Mouse (Mus musculus) layer of hippocampus, adult 11-12 months (tissue): Measurements from ENCODE around the gene Anks1b.

ENCODE experiments used
- DNase-seq: peaks from one replicate; pipeline ENCODE4 v3.0.0; 2022; ENCODE audit warnings: low spot score

Anks1b gene

DNA sequence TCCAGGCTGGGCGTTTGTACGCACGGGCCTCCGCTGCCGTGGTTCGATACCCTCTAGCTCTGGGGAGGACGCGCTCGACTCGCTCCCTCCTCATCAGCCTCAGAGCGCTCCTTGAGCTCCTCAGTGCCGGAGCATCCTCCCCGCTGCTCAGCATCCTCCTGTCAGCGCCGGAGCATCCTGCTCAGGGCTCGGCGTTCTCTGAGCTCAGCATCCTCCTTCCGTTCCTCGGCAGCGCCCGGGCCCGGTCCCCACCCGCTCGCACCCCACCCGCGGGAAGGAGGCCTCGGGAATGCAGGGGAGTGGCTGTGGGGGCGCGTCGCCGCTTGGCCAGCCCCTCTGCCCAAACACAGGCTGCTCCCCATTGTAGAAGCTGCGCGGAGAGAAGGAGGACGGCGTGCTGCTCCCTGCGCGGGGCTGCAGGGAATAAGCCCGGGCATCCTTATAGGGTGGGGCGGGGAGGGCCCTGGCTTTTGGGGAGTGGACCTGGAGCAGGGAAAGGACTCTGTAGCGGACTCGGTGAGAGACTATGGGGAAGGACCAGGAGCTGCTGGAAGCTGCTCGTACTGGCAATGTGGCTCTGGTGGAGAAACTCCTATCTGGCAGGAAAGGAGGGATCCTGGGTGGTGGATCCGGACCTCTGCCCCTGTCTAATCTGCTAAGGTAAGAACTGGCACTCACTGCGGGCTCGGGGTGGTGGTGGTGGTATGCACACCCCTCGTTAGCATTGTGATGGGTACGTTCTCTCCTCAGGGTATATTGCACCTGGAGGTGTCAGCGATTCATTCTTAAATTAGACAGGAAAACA lies at the start of gene Anks1b:
TSS of gene Anks1b (plus strand) at position 364 of the 805 bp plus-strand sequence.
- peak; percentile 58 for DNase-seq

DNA sequence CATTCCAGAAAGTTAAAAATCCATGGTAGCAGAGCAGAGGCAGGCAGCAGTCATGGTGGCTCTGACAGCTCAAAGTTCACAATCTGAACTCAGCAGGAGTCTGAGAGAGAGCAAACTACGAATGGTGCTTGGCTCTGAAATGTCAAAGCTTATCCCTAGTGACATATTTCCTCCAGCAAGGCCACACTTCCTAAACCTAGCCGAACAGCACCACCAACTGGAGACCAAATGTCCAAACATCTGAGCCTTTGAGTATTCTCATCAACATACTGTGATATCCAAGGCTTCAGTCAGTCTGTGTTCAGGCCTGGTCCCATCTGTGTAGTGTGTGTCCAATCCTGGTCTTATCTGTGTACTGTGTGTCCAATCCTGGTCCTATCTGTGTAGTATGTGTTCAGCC lies 49.4 kb upstream of the Anks1b start:
- DNase-seq, result no peak

DNA sequence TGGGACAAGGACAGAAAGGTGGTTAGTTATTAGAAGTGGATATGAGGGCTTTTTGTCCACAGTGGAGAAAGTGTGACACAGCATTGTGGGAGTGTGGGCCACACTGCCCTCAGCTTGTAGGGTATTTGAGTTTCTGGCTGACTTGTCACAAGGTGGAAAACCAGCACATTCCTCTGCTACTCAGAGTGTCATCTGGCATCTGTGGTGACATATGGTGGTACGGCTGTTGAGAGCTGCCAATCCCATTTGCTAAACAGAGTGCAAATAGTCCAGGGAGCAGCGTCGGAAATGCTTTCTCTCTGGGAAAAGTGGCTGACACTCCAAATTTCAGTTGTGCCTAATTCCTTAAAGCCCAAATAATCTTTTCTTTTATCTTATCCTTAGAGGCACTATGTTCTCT lies 46.4 kb upstream of the Anks1b start:
- DNase-seq, result peak; percentile 53

DNA sequence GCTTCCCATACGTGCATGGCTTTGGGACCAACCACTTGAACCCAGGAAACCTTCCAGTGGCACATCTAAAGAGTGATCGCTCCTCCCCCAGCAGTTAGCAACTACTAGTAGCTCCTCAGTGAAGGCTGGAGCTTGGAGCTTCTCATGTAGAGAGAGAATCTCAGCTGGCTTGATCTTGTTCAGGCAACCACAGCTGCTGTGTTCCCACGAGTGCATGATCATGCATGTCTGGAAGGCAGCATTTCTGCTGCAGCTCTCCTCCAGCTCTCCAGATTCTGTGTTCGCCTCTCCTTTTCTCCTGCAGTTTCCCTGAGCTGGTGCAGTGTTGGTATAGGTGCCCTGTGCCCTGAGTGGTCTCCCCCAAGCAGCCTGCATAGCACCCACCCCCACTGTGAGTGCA lies 41.0 kb upstream of the Anks1b start:
- DNase-seq, result no peak

DNA sequence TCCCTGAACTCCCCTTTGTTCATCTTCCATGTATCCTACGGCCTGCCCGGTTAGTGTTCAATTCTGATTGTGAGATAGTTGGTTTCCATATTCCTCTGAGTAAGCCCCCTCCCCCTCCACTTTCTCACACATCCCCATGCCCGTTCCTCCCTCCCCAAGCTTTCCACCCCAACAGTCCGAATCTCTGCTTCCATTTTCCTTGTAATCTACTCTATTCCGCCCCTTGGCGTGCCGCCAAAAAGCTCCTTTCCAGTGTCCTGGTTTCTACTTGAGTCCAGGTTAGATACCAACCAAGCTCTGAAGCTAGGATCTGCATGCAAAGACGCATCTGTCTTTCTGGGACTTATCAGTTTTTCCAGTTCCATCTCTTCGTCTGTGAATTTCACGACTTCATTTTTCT lies 40.1 kb upstream of the Anks1b start:
- DNase-seq, result no peak

DNA sequence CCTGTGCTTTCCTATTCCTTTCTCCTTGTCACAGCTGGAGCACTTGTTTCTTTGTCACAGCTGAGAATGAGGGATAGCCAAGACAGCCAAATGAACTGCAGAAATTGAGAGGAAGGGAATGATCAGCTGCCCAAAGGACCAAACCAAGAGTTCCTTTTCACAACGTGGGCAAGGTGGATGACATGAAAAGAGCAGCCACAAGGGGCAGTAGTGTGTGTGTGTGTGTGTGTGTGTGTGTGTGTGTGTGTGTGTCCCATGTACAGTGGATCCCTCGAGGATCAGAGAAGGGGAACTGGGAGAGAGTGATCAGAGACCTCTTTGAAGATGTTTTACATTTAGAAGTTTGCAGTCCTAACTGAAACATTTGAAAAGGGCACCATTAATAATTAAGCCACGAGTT lies 35.8 kb upstream of the Anks1b start:
- no peak for DNase-seq

DNA sequence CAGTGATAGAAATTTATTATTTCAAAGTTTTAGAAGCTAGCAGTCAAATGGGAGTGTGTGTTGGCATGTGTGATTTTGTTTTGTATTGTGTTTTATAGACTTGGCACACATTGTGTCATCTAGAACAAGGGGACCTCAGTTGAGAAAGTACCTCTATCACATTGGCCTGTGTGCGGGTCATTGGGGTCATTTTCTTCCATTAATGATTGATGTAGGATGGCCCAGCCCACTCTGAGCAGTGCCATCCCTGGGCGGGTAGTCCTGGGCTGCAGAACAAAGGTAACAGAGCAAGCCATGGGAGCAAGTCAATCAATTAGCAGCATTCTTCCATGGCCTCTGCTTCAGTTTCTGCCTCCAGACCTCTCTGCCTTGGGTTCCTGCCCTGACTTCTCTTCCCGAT lies 34.5 kb upstream of the Anks1b start:
- DNase-seq, result no peak

DNA sequence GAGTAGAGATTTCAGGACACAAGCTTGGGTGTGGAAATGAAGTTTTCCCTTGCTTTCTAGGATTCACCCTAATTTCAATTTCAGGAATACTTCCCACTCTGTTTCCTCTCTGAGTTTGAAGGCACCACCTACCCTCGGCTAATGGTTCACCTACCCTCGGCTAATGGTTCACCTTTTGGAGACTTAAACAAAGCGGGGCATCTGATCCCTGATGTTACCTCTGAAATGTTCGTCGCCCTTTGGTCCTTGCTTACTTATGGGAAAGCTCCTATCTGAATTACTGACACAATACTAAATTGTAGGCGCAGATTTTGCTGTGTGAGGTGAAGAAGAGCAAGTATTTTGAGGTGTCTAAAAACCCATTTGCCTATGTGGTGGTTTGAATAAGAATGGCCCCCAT lies 22.4 kb upstream of the Anks1b start:
- DNase-seq, result no peak

DNA sequence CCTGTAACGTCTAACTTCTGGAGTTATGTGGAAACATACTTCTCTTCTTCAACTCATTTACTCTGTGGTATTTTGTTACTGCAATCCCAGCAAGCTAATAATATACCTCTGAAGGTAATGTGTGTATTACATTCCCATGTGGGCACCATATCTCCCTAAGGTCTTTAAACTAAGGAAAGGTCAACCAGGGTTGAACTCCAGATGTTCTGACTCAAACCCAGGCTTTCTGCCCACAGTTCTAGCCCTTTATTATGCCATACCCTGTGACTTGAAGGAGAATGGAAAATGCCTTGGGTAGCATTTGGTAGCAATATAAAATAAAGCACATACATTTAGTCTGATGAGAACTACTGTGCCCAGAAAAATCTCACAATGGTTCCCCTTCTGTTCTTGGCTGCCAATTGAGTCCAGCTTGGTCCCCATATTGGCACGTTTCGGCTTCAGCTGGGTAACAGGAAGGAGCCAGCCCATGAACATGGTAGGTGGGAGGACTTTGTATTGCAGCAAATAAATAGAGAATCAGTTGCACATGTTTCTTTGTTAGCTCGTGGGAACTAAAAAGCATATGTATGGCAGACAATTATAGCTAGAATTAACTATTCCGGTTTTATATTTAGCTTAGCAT lies 17.9 kb upstream of the Anks1b start:
- peak; percentile 75 for DNase-seq

DNA sequence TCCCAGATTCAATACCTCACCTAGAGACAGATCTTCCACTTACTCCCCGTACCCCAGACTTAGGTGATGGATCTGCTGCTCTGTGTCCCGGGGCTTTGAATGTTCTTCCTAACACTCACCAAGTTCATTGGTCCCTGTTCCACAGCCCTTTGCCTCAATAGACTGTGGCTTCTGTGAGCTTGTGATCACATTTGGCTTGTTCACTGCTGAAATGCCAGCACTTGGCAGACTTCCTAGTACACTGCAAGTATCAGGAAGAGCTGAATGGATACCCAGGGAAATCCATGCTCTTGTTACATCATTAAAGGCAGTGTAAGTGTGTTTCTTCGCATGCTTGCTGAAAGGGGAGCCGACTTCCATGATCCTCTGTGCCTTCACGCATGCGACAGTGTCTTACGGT lies 17.0 kb upstream of the Anks1b start:
- peak; percentile 51 for DNase-seq

DNA sequence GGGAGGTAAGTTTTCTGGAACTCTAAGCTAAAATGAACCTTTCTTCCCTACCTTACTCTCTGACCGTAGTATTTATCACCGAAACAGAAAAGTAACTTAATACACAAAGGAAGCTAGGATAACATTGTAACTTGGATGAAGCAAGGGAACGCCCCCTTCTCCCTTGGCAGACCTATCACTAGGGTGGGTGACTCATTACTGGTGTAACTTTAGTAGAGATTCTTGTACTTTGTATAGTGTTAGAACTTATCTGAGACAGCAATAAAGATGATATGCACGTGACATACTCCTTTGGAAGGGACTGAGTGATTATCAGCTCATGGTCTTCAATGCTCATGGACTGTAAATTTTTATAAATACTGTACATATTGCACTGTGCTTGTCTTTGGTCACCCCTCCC lies 5.1 kb upstream of the Anks1b start:
- DNase-seq, result no peak

DNA sequence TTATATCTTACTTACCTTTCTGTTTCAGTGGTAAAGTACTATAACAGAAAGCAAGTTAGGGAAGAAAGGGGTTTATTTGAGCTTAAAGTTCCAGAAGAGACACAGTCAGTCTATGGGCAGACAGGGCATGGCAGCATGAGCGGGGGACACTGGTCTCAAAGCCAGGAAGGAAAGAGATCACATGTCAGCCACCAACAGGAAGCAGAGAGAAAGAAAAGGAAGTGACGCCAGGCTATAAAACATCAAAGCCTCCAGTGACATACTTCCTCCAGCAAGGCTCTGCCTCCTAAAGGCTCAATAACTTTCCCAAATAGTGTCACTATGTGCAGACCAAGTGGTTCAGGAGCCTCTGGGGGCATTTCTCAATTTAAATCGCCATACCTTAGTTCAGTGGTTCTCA lies 4.5 kb upstream of the Anks1b start:
- DNase-seq, result no peak

DNA sequence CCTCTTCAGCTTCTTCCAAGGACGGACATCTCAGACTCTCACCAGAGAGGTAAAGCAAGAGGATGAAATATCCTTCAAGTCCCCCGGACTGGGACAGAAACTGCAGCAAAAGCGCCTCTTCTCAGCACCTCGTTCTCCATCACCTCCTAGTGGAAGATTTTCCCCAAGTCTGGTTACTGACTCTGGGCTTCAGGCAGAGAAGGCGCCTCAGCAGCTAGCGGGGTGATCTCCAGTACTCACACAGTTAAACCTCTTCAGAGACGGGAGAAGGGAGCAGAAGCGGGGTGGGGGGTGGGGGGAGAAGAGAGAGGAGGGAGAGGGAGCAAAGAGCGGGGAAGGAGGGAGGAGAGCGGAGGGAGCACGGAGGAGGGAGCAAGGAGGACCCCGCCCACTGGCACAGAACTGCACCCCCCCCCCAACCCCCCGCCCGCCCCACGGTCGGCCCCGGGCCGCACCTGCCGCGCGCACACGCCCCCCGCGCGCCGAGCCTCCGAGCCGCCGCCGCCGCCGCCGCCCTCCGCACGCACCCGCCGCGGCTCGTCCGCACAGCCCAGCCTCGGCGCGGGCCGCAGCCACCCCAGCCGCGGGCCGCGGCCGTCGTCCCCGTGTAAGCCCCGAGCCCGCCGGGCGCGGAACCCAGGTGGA lies 686 bp upstream of the Anks1b start:
- peak; percentile 40 for DNase-seq

DNA sequence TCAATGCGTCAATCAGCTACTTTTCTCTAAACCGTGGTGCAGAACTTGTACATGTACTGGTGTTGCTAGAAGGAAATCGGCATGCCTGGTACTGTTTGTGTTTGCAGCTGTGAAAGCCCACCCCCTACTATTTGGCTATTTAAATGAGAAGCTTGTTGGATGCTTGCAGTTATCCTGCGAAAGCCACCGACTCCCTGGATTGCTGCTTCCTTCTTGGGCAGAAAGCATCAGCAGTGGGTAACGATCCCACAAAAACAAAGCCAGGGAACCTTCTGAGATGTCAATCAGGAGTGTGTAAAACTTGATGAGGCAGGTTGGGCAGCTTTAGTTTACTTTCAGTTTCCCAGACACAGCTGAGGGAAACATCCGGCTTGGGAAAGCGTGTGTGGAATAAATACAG lies 727 bp downstream of the Anks1b start:
- DNase-seq, result no peak

DNA sequence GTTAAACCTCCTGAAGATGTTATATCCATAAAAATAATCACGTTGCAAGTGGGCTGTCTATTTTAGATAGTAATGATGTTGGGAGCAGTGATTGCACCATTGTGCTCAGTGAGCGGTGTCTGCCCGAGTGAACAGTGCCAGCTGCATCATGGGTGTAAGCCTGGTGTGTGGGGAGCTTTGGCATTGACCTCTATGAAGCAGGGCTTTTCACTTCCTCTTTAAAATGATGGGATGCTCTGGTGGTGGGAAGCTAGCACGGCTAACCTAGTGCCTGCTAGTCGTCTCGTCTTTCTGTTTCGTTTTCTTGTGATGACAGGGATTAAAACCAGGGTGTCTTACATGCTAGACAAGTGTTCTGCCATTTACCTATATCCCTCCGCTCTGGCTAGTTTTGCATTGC lies 10.3 kb downstream of the Anks1b start:
- no peak for DNase-seq

DNA sequence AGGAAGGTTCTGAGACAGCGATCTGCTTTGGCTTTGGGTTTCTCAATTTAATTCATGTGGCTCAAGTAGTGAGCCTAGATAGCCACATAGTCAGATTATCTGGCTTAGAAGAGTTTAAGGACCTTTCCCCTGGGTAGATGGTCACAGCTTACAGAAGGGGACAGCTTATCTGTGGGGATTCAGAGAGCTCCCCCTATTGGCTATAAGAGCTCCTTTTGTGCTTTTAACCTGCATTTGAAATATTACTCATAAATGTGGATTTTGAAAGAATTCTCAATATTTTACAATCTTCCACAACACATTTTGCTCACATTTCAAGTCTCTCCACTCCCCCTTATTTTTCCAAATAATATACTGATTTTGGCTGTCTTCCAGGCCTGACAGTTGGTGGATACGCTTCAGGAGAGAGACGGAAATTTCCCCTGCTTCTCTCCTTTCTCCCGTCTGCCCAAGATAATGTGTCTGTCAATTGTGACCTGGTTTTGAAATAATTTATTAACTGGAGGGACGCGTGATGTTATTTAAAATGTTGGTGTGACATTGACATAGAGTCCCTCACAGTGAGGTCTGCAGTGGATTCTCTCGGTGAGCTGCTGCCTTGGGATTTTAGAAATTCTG lies 29.5 kb downstream of the Anks1b start:
- DNase-seq, result no peak

DNA sequence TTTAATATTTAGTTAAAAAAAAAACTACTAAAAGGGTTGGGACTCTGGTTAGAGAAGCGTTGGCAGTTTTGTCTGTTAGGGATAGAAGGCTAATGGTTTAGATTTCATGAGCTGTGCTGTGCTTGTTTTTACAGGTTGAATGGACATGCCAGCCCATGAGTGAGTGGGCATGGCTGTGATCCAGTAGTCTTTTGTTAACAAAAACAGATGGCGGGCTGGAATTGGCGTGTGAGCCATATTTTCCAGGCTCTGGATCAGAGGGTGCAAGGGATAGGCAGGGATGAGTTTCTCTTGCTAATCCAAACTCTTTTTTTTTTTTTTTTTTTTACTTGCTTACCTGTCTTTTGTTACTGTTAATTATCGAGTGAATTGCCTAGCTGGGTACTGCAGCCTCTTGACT lies 38.6 kb downstream of the Anks1b start:
- no peak for DNase-seq

DNA sequence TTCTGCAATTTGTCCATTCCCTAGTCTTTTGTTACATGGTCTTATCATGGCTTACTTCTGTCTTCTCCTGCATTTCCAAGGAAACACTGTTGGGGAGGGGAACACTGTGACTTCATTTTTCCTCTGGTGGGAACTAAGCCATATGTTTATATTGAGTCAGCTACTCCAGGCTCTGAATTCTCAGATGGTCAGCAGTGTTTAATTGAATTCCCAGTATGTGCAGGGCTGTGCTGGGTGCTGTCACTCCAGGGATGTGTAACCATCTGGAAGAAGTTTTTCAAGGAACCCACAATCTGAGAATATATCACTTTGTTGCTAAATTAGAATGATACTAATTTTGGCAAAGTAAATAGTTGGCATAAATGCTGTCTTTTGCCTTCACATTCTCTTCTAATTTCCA lies 39.9 kb downstream of the Anks1b start:
- no peak for DNase-seq

DNA sequence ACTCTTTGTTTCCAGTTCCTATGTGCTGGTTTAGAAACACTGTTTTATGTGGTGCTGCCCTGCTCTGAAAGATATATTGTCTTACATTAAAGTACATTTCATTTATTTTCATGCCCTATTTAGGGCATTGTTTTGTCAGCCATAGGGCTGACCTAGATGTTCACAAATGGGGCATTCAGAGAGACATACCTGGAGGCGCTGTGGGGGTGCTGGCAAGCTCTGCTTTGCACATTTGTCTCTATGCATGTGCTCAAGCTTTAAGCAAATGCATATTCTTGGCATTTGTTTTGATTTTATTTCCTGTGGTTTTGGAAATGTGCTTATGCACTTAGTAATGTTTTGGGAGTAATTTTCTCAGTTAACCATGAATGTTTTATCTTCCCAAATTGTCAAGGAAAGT lies 43.8 kb downstream of the Anks1b start:
- no peak for DNase-seq

DNA sequence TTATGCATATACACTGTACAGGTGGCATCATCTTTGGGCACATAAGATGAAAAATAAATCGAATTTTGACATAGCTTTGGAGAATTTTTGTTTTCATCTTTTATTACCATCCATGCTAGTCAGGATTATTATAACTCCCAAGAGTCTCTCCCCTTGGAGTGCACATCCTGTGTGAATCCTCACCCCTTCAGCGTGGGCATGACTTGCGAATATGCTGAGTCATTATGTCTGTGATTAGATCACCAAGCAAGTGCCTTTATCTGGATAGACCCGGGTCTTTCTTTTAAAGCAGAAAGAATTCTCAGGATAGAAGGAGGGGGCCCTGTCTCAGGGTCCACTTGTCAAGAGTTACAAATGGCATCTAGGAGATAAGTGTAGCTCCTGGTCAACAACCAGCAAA lies 48.7 kb downstream of the Anks1b start:
- no peak for DNase-seq

DNA sequence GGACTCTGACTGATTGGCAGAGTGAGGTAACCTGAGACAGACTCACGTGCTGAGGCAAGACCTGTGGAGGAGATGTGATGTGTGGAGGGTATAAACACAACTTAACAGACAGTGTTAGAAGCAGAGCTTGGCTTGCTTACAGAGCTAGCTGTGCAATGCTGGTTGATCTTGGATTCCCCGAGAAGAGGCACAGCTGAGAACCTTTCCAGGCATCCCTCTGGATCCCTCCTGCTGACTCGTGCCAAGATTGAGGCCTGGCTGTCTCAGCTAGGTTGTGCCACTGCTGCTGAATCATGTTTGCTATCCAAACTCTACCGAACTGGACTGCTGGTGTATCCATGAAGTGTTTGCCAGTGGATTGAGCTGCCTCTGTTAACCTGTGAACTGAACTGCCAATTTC lies 68.9 kb downstream of the Anks1b start:
- DNase-seq, result no peak

DNA sequence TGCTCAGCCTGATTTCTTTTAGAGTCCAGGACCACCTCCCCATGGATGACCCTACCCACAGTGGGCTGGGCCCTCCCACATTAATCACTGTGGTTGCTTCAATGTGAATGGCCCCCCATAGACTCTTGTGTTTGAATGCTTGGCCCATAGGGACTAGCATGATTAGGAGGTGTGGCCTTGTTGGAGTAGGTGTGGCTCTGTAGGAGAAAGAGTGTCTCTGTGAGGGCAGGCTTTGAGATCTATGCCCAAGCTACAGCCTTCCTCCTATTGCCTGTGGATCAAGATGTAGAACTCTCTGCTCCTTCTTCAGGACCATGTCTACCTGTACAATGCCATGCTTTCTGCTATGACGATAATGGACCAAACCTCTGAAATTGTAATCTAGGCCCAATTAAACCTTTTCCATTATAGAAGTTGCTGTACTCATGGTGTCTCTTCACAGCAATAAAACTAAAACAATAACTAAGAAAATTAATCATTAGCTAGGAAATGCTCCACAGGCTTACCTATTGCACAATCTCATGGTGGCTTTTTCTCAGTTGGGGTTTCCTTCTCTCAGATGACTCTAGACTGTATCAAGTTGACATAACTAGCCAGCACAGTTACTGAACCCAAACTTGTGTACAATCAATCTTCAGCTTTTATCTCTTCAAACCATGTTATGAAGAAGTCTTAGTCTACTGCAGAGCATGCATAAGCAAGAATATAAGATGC lies 73.5 kb downstream of the Anks1b start:
- DNase-seq, result no peak
